Mouse (Mus musculus) layer of hippocampus, adult 18-20 months (tissue): Measurements from ENCODE around the gene Coq10b. TPM values are rescaled to one million over a fixed set of nuclear protein-coding genes. Genes with fewer than 3 reads are reported as not detected.
"Not testable (repeated sequence)": the region's sequence is repeated elsewhere in the genome, so short reads cannot be mapped to it uniquely, and the experiment has no call there.

ENCODE experiments used
- DNase-seq, 2 experiments: peaks; one replicate each; pipeline ENCODE4 v3.0.0; 2022; ENCODE audit warnings: low spot score in 2 of 2
- long read RNA-seq: library from polyadenylated mRNA; stranded (forward); transcript quantifications from one replicate; pipeline ENCODE4 v2.0.0, GENCODE M21; 2021
- total RNA-seq, 2 experiments: library from RNA; stranded (reverse); gene quantifications; 2 replicates each; pipeline ENCODE4 v1.2.3; 2021

Gene Coq10b
- 10 to 100 TPM; 18.2 to 19.7 TPM for total RNA-seq
- long read RNA-seq, transcript Coq10b-201 (5 exons, 1,733 nt), result major isoform, 8 of 10 reads
- long read RNA-seq, partial matches to known transcripts, result 0 of 10 reads
- long read RNA-seq, other reads (novel, unspliced or antisense), result 2 of 10 reads

DNA sequence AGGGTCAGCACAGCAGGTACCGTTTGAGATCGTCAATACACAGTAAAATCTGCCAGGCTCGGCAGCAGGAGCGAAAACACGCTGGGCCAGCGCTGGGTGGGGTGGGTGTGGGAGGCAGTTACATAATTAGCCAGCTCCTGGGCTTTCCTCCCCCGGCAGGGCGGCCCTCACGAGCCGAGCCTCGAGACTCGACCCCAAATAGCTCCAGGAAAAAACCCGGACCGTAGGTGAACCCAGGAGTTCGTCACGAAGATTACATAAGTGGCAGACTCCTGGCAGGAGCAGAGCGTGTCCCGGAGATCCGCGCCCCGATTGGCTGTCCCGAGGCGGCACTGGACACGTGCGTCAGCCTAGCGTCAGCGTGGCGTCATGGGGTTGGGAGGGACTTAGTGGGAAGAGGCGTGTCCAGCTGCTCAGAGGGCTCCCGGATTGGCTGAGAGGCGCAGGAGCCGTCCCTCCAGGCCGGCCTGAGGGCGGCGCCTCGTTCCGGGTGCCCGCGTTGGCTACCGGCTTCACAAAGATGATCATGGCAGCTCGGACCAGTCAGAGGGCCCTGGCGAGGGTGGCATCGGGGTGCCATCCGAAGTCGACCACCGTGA lies at the start of gene Coq10b:
TSS of gene Coq10b (plus strand) at position 416 of the 599 bp plus-strand sequence.
- DNase-seq, result peak; percentile 99 to 100

DNA sequence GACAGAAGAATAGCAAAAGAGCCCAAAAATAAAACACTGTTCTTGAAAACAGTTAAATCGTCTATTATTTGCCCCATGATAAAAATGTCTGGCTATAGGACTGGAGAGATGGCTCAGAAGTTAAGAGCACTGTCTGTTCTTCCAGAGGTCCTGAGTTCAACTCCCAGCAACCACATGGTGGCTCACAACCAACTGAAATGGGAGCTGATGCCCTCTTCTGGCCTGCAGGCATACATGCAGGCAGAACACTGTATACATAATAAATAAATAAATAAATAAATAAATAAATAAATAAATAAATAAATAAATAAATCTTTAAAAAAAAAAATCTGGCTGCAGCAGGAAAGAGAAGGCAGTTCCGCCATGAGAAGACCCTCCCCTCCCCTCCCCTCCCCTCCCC lies 44.3 kb upstream of the Coq10b start:
- not testable (repeated sequence) for DNase-seq

DNA sequence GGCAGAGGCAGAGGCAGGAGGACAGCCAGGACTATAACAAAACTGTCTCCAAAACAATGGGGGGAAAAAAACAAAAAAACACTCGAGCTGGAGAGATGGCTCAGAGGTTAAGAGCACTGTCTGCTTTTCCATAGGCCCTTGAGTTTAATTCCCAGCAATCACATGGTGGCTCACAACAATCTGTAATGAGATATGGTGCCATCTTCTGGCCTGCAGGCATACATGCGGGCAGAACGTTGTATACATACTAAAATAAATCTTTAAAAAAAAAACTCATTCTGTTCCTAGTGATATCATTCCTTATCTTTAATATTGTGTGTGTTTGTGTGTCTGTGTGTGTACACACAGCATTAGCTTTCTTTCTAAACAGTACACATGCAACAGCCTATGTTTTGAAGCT lies 40.1 kb upstream of the Coq10b start:
- no peak for DNase-seq

DNA sequence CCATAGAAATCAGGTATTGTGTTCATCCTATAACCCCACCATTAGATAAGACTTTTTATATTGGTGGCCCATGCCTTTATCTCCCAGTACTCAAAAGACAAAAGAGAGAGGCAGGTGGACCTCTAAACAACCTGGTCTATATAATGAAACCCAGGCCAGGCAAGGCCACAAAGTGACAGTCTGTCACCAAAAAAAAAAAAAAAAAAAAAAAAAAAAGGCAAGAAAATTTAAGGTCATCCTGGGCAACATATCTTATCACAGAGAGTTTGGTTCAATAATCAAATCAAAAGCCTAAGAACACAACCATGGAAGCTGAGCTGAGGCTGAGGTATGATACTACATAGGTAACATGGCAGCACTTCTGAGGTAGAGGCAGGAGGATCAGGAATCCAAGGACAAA lies 30.7 kb upstream of the Coq10b start:
- no peak for DNase-seq

DNA sequence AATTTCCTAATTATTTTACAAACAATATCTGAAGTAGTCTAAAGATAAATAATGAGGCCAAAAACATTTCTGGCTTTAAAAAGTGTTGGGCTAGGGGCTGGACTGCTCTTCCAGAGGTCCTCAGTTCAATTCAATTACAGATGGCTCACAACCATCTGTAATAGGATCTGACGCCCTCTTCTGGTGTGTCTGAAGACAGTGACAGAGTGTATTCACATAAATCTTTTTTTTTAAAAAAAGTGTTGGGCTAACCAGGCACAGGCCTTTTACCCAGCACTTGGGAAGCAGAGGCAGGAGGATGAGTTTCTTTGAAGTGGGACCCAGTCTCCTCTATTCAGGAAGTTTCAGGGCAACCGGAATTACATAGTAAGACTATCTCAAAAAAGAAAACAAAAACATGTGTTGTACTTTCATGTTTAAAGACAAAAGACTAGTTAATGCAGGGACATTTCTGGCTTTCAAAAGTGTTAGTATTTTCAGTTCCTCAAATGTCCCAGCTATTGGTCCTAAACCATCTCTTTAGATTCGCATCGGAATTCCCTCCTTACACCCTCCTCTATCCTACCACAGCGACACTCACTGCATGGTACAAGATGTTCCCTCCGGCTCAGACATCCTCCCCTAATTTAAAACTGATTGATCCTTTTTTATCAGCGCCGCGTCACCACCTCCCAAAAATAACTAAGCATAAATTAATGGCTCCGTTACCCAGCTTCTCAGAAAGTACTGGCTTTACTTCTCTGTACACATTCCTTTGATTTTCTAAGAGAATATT lies 26.7 kb upstream of the Coq10b start:
- DNase-seq, result peak; percentile 19 to 44

DNA sequence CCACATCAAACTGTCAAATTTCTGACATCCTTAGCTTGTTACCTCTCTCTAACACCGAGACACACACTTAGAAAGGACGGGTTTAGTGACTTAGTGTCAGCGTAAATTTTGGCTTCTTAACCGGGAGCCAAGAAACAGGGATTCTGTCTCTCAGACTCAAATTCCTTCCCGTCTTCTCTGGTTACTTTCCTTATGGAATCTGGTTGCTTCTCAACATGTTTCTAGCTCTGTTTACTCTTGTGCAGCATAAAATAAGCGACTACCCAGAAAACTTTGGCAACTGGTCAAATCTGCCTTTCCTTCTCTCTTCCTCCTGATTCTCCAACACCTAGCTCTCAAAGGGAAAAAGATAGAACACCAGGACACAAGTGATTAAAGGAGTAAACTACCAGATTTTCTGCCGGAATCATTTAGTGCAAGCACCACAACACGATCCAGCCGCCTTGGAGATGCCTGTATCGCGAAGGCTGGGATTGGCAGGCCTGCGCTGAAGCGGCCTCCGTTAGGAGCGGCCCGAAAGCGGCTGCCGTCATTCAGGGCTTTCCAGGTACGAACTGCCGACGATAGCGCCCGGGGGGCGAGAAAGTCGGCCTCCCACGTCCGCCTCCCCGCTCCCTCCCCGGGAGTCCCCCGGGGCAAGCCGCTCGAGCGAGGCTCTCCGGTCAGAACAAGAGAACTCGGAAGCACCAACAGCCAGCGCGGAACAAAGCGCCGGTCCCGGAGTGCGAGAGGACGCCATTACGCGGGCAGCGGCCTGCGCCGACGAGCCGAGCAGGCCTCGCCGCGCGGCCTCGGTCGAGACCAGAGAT lies 25.9 kb upstream of the Coq10b start:
- no peak for DNase-seq

- peak; percentile 92 to 97 for DNase-seq
Measured at GRCm38 (mm10) chr1:55027253-55027801, 25.2 kb upstream of the Coq10b start, which contains the start of gene Sf3b1. Gene Sf3b1 (minus strand): TSS chr1:55027481.

DNA sequence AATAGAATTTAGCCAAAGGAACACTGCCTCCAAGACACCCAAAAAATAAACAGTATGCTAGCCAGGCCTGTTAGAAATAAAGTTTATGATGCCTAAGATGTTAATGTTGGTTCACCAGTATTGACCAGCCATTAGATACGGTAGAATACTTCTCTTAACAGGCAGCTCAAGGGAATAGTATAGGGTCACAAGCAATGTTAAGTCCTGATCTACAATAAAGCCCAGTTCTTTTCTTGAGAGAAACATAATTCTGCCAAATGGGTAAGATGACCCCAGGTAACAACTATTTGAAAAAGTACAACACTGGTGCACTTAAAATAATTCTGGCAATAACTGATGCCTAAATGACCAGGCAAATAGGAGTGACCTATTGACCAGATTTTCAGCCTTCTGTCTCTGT lies 24.6 kb upstream of the Coq10b start:
- DNase-seq, result no peak

GRCm38 (mm10) chr1:55028512-55029249 lies 23.9 kb upstream of the Coq10b start:
- DNase-seq, result no peak

GRCm38 (mm10) chr1:55029446-55029845 lies 23.1 kb upstream of the Coq10b start:
- no peak for DNase-seq

- DNase-seq, result no peak
Measured at GRCm38 (mm10) chr1:55031026-55031779, 21.4 kb upstream of the Coq10b start.

DNA sequence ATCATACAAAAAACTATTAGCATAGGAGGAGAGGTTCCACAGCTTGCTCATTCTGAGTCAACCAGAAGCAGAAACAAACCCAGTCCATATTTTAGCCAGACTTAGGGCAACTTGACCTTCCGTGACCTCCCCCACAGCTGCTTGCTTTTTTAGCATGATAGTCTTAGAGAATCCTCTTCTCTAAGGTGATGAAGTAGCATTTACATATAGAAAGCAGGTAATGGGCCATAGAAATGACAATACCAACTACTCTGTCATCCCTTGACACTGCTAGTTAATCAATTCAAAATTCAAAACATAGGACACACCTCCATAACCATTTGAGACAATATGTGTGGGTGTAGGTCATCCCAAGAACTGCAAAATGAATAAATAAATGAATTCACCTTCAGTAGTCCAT lies 12.6 kb upstream of the Coq10b start:
- DNase-seq, result no peak

GRCm38 (mm10) chr1:55041691-55042090 lies 10.9 kb upstream of the Coq10b start:
- DNase-seq, result no peak

GRCm38 (mm10) chr1:55042246-55042645 lies 10.3 kb upstream of the Coq10b start:
- DNase-seq, result no peak

DNA sequence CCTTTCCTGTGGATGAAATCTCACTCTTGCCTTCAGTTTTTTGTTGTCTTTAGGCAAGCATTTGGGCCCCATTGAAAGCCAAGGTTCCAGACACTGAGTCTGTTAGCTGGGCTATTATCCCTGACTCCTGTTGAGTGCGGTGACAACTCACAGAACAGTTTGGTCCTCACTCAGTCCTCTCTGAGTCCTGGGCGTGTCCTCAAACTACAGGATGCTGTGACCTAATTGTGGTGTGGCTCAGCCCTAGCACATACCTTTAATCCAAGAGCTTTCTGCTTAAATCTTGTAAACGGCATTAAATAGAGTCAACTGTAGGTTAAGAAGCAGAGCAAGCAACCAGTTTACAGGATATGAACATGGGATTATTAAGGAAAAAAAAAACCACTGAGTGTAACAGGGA lies 9.4 kb upstream of the Coq10b start:
- no peak for DNase-seq

DNA sequence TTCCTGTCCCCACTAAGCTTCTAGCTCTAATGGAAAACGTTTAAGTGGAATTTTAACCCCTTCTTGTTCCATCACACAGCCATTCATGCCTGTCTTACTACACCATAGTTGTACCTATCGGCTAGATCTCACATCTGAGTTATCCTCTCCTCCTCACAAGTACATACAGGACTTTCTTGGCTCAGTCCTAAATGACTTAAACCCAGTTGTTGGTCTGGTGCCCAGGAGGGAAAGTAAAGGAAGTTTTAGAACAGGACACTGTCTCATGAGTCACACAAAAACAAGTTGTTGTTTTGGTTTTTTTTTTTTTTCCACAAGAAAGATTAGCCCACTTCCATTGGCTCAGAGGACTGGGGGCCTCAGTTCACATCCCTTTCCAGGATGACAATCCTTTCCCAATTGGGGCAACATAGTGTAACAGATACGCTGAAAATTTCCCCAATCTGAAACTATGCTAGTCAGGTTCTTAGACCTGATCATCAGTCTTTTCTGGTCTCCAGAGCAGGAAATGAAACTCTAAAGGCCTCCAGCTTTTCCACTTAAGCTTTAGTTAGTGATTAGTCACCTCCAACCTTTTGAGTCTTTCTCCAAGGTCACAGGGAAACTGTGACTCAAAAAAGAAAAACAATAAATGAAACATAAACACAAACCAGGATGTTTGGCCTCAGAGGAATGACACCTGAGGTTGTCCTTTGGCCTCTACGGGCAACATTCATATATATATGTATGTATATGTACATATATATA lies 3.6 kb upstream of the Coq10b start:
- no peak for DNase-seq

DNA sequence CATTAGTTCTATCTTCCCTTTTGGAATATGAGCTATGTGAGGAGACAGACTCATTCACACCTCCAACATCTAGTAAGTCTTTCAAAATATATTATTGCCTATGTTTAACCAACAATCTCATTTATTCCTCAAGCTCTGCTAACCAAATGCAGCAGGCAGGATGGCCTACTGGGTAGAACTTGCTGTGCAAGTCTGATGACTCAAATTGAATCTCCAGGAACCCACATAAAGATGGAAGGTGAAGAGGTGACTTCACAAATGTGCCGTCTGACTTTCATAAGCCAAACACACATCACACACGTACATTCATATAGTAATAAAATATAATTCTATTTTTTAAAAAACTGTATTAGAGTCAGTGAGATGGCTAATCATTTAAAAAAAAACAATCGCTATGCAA lies 899 bp upstream of the Coq10b start:
- no peak for DNase-seq

- DNase-seq, result no peak
Measured at GRCm38 (mm10) chr1:55053005-55053404, 435 bp downstream of the Coq10b start.

DNA sequence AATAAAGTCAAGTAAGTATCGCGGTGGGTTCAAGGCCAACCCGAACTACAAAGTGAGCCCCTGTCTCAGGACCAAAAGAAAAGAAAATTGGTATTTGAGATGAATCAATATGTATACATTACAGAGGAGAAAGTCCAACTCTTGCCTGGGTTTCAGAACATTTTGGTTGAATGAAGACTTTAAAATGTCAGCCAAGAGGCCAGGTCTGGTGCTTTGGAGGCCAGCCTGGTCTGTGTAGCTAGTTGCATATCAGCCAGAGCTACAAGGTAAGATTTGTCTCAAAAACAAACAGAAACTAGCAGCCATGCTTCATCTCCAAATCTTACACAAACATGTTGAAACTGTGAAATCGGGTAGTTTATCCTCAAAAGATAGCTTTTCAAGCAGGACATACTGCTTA lies 1.0 kb downstream of the Coq10b start:
- no peak for DNase-seq
